Mouse (Mus musculus): ENCODE data around the gene AA467197.

DNA sequence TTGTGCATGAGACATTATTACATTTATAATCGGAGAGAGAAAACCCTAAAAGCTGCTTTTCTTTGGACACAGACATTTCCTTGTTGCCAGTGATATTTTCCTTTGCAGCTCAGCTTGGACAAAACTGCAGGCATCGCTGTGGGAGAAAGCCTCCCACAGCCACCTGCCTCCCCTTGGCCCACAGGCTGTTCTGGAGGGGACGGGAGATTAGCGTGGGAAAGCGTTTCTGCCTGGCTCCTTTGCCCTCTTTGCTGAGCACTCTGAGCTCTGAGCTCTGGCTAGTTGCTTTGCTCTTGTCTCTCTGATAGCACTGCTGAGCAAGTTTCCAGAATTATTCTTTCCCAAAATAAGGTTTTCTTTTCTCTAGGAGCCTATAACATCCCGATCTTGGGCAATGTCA lies 20.5 kb upstream of the AA467197 start:
- TF ChIP-seq CTCF (IDR thresholded peaks at IDR 0.05; ENCODE audit: control insufficient read depth, insufficient read depth, low read length) = no peak
- no peak for TF ChIP-seq POLR2A (IDR thresholded peaks at IDR 0.05; ENCODE audit: borderline replicate concordance, control insufficient read depth, low read depth, low read length)

All from bone marrow, adult 2 months (tissue).